Mouse (Mus musculus) neural tube, embryonic 15.5 days (tissue): Measurements from ENCODE around the gene Vgll4. TPM values are rescaled to one million over a fixed set of nuclear protein-coding genes. Genes with fewer than 3 reads are reported as not detected.

Experiments used
- polyA plus RNA-seq: library from polyadenylated mRNA; unstranded; fragments of >200 nt; fragmentation: Nextera tagmentation; extraction: Ambion mirVana; gene quantifications from 2 replicates; pipeline ENCODE4 v1.2.1, GENCODE M21; 2015

Gene Vgll4
- polyA plus RNA-seq, 1 experiment from 2014 or later: 51.4 TPM

Other genes starting within 250 kb of the Vgll4 start
- gene Tamm41, start 67.9 kb upstream of the Vgll4 start, polyA plus RNA-seq: 47.9 and 53.1 TPM in 2 replicates
- 58.6 and 73.3 TPM in 2 replicates for gene Syn2, start 164.9 kb upstream of the Vgll4 start, polyA plus RNA-seq